9 mouse cellular contexts compared by ENCODE assay signal in the genomic region with DNA sequence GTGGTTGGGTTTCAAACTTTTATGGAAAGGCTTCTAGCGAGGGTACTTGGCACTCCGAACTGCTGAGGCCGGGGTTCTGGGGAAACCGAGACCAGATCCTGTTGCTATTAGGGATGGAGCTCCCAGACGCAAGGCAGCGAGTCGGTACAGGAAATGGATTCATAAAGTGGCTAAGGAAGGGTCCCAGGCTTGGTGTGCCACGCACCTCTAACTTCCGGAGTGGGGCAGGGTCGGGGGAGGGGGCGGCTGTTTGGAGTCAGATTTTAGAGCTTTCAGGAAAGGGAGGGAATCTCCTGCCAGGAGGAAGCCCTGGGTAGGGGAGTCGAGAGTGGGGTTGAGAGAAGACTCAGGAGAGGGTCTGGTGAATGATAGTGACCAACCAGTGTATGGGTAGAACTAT. TPM values are rescaled to one million over a fixed set of nuclear protein-coding genes. Genes with fewer than 3 reads are reported as not detected.
A peak's percentile ranks its signal among the peaks of the same experiment; 100 is the strongest.
DNase-seq lines count a peak whose midpoint lies in the region; ATAC-seq and TF ChIP-seq lines count a peak whose summit lies in the region.
"Had no signal": no experiment of that assay in that cellular context is flagged by ENCODE, and none has a peak within 500 bp of the region (broad histone marks: within the 10 kb centered on the region; RNA-seq: fewer than 3 reads in every experiment).

No protein-coding gene starts in this region.

- no peaks in the 10 kb centered on the region for H3K27me3 ChIP-seq in E14TG2a.4 (ENCODE audit: insufficient read depth, low read length)
- no peaks in the 10 kb centered on the region for H3K27me3 ChIP-seq in forebrain, embryonic 16.5 days (replicated peaks; ENCODE audit: control insufficient read depth, insufficient read depth, low read length)

- H3K4me1 ChIP-seq in E14TG2a.4 (replicated peaks; ENCODE audit: low read depth, low read length): peaks cover 68% of the 10 kb centered on the region
- H3K4me1 ChIP-seq in forebrain, embryonic 16.5 days (replicated peaks; ENCODE audit: control insufficient read depth, insufficient read depth, low read length): peaks cover 31% of the 10 kb centered on the region

- peak overlapping the region; percentile 96 for H3K4me2 ChIP-seq in forebrain, embryonic 16.5 days (ENCODE audit: low read length)

- no peak overlapping the region for H3K27ac ChIP-seq in forebrain, embryonic 16.5 days (ENCODE audit: low read length)
- peak overlapping the region; percentile 74 for H3K27ac ChIP-seq in macrophage

- ATAC-seq in forebrain, embryonic 16.5 days: no peak
- ATAC-seq in megakaryocyte-erythroid progenitor cell, adult 5-6 weeks (replicated peaks; ENCODE audit: low FRiP score, low TSS enrichment, poor library complexity, severe bottlenecking): no peak

- no peak for TF ChIP-seq CTCF in E14TG2a.4 (conservative IDR thresholded peaks at IDR 0.05; ENCODE audit: low read length)

- H3K36me3 ChIP-seq in E14TG2a.4 (ENCODE audit: insufficient read depth, low read length) (peaks cover 57% of the 10 kb centered on the region), macrophage (ENCODE audit: inconsistent target) (no peaks in the 10 kb centered on the region)
- no peaks in the 10 kb centered on the region for H3K36me3 ChIP-seq in forebrain, embryonic 16.5 days (ENCODE audit: control insufficient read depth, insufficient read depth)

- peaks cover 30% of the 10 kb centered on the region for H3K79me2 ChIP-seq in macrophage (ENCODE audit: inconsistent target)

- WGBS in forebrain, embryonic 16.5 days: under 1% methylated on average over 12 of the region's 12 CpGs
- 0% methylated on average over 12 of the region's 12 CpGs for WGBS in macrophage (ENCODE audit: missing documents)

- peak; percentile 10 for DNase-seq in 3T3-L1 (ENCODE audit: low read depth, low spot score)
- DNase-seq in urinary bladder, postnatal 4 days (ENCODE audit: low spot score in 2 of 2): no peak
- DNase-seq in frontal cortex, postnatal 36 days (ENCODE audit: low spot score in 2 of 2): no peak
- DNase-seq in layer of hippocampus, adult 8-10 months (ENCODE audit: low spot score in 2 of 2): no peak

- H3K9ac ChIP-seq in forebrain, embryonic 16.5 days (replicated peaks; ENCODE audit: low read depth, low read length): peak overlapping the region; percentile 55

- no peaks in the 10 kb centered on the region for H3K9me3 ChIP-seq in E14TG2a.4 (ENCODE audit: low read length)
- no peaks in the 10 kb centered on the region for H3K9me3 ChIP-seq in forebrain, embryonic 16.5 days (ENCODE audit: control insufficient read depth, low read length)

- peak overlapping the region; percentile 97 for H3K4me3 ChIP-seq in E14TG2a.4 (replicated peaks; ENCODE audit: low read length)
- H3K4me3 ChIP-seq in forebrain, embryonic 16.5 days (replicated peaks; ENCODE audit: low read length): peak overlapping the region; percentile 62
- peak overlapping the region; percentile 92 for H3K4me3 ChIP-seq in macrophage (ENCODE audit: inconsistent target)

RNA-seq across cellular contexts. Expression of a gene that starts 0.8 kb away (rescaled TPM):
- polyA plus RNA-seq in forebrain, embryonic 16.5 days (2015; fragmentation: Nextera tagmentation; extraction: Ambion mirVana): 46.2 and 54.4 TPM in 2 replicates
- 1 to 10 TPM in 19 of 26 experiments, under 1 TPM in 6, not detected in 1; 0.50 to 8.0 (median 1.7) TPM for total RNA-seq in macrophage (2018; cell fraction: chromatin; rRNA removed)
- total RNA-seq in macrophage (2018; cell fraction: cytosol; rRNA removed): 1 to 10 TPM in 13 of 26 experiments, under 1 TPM in 13; 0.23 to 7.1 (median 1.4) TPM
- total RNA-seq in macrophage (2018; cell fraction: nucleus; rRNA removed): 1 to 10 TPM in 20 of 26 experiments, under 1 TPM in 6; 0.40 to 7.9 (median 1.4) TPM
- polyA plus RNA-seq in macrophage (2018): 0.68 to 10.4 TPM (median 5.0 TPM) in 3 replicates
- 1 to 10 TPM; 1.7 to 2.8 (median 2.5) TPM for total RNA-seq in layer of hippocampus, adult 8-10 months (2022)
- total RNA-seq in megakaryocyte-erythroid progenitor cell, adult 5-6 weeks (2014; fragmentation: Nextera tagmentation): 49.4 and 49.9 TPM in 2 replicates
- total RNA-seq in megakaryocyte-erythroid progenitor cell, adult 5-6 weeks (2017): 43.6 and 55.5 TPM in 2 replicates

RNA-seq across cellular contexts. Expression of a gene that starts 26.0 kb away (rescaled TPM):
- polyA plus RNA-seq in forebrain, embryonic 16.5 days (2015; fragmentation: Nextera tagmentation; extraction: Ambion mirVana): 0.37 and 1.7 TPM in 2 replicates
- total RNA-seq in macrophage (2018; cell fraction: chromatin; rRNA removed): not detected
- total RNA-seq in macrophage (2018; cell fraction: cytosol; rRNA removed): not detected
- total RNA-seq in macrophage (2018; cell fraction: nucleus; rRNA removed): not detected
- polyA plus RNA-seq in macrophage (2018): not detected in 3 replicates
- under 1 TPM; 0.26 to 0.87 (median 0.73) TPM for total RNA-seq in layer of hippocampus, adult 8-10 months (2022)
- not detected in 2 replicates for total RNA-seq in megakaryocyte-erythroid progenitor cell, adult 5-6 weeks (2014; fragmentation: Nextera tagmentation)
- not detected in 2 replicates for total RNA-seq in megakaryocyte-erythroid progenitor cell, adult 5-6 weeks (2017)
- total RNA-seq: hematopoietic stem cell, adult 5-6 weeks had no signal

RNA-seq across cellular contexts. Expression of a gene that starts 27.2 kb away (rescaled TPM):
- polyA plus RNA-seq in forebrain, embryonic 16.5 days (2015; fragmentation: Nextera tagmentation; extraction: Ambion mirVana): 161 and 170 TPM in 2 replicates
- 100 to 1,000 TPM in 12 of 26 experiments, 10 to 100 TPM in 14; 34.1 to 157 (median 89.1) TPM for total RNA-seq in macrophage (2018; cell fraction: chromatin; rRNA removed)
- 100 to 1,000 TPM in 19 of 26 experiments, 10 to 100 TPM in 7; 65.8 to 134 (median 106) TPM for total RNA-seq in macrophage (2018; cell fraction: cytosol; rRNA removed)
- total RNA-seq in macrophage (2018; cell fraction: nucleus; rRNA removed): 100 to 1,000 TPM in 14 of 26 experiments, 10 to 100 TPM in 12; 52.3 to 243 (median 107) TPM
- polyA plus RNA-seq in macrophage (2018): 105 to 133 TPM (median 112 TPM) in 3 replicates
- 100 to 1,000 TPM in 3 of 4 experiments, 10 to 100 TPM in 1; 95.7 to 114 (median 101) TPM for total RNA-seq in layer of hippocampus, adult 8-10 months (2022)
- total RNA-seq in megakaryocyte-erythroid progenitor cell, adult 5-6 weeks (2014; fragmentation: Nextera tagmentation): 58.6 and 63.0 TPM in 2 replicates
- total RNA-seq in megakaryocyte-erythroid progenitor cell, adult 5-6 weeks (2017): 60.1 and 69.3 TPM in 2 replicates

RNA-seq across cellular contexts. Expression of a gene that starts 27.3 kb away (rescaled TPM):
- 8.8 and 9.2 TPM in 2 replicates for polyA plus RNA-seq in forebrain, embryonic 16.5 days (2015; fragmentation: Nextera tagmentation; extraction: Ambion mirVana)
- total RNA-seq in macrophage (2018; cell fraction: chromatin; rRNA removed): 10 to 100 TPM in 14 of 26 experiments, 1 to 10 TPM in 12; 1.1 to 35.9 (median 10.3) TPM
- total RNA-seq in macrophage (2018; cell fraction: cytosol; rRNA removed): 1 to 10 TPM in 21 of 26 experiments, under 1 TPM in 5; 0.48 to 5.5 (median 3.8) TPM
- total RNA-seq in macrophage (2018; cell fraction: nucleus; rRNA removed): 10 to 100 TPM in 11 of 26 experiments, 1 to 10 TPM in 15; 1.3 to 40.8 (median 5.8) TPM
- polyA plus RNA-seq in macrophage (2018): 3.8 to 7.8 TPM (median 4.4 TPM) in 3 replicates
- total RNA-seq in layer of hippocampus, adult 8-10 months (2022): 1 to 10 TPM; 1.7 to 2.5 (median 2.4) TPM
- 37.8 and 43.2 TPM in 2 replicates for total RNA-seq in megakaryocyte-erythroid progenitor cell, adult 5-6 weeks (2014; fragmentation: Nextera tagmentation)
- 17.7 and 21.8 TPM in 2 replicates for total RNA-seq in megakaryocyte-erythroid progenitor cell, adult 5-6 weeks (2017)

RNA-seq across cellular contexts. Expression of a gene that starts 58.4 kb away (rescaled TPM):
- 530 and 550 TPM in 2 replicates for polyA plus RNA-seq in forebrain, embryonic 16.5 days (2015; fragmentation: Nextera tagmentation; extraction: Ambion mirVana)
- 100 to 1,000 TPM in 7 of 26 experiments, 10 to 100 TPM in 19; 24.7 to 173 (median 70.1) TPM for total RNA-seq in macrophage (2018; cell fraction: chromatin; rRNA removed)
- total RNA-seq in macrophage (2018; cell fraction: cytosol; rRNA removed): 100 to 1,000 TPM in 5 of 26 experiments, 10 to 100 TPM in 21; 66.6 to 149 (median 89.2) TPM
- 100 to 1,000 TPM in 1 of 26 experiments, 10 to 100 TPM in 25; 20.9 to 109 (median 50.9) TPM for total RNA-seq in macrophage (2018; cell fraction: nucleus; rRNA removed)
- 63.3 to 114 TPM (median 85.0 TPM) in 3 replicates for polyA plus RNA-seq in macrophage (2018)
- total RNA-seq in layer of hippocampus, adult 8-10 months (2022): 100 to 1,000 TPM; 260 to 283 (median 273) TPM
- 337 and 365 TPM in 2 replicates for total RNA-seq in megakaryocyte-erythroid progenitor cell, adult 5-6 weeks (2014; fragmentation: Nextera tagmentation)
- total RNA-seq in megakaryocyte-erythroid progenitor cell, adult 5-6 weeks (2017): 59.5 and 174 TPM in 2 replicates

Comparison
In these comparisons a context has a peak if more than half of its experiments do, and no peak if none do; other contexts are left out.
1. RNA of a gene that starts 0.8 kb away (total RNA-seq): 43.6 to 55.5 TPM in megakaryocyte-erythroid progenitor cell, adult 5-6 weeks; 1.7 to 2.8 TPM in layer of hippocampus, adult 8-10 months; every median in the first group is over 10 times any median in the second.
2. Peak in every context shown above with its lines, with median percentiles within 50 percentile points of each other: H3K4me3 ChIP-seq.